Mouse (Mus musculus) embryonic facial prominence, embryonic 11.5 days (tissue): Measurements from ENCODE around the gene Gm29609. TPM values are rescaled to one million over a fixed set of nuclear protein-coding genes. Genes with fewer than 3 reads are reported as not detected.
A peak's percentile ranks its signal among the peaks of the same experiment; 100 is the strongest.

Experiments
- ATAC-seq: fragments of 200-750 bp; cut with Nextera tagmentation; replicated peaks from 2 replicates; pipeline ENCODE4 v1.8.0; 2017; ENCODE audit warnings: low read depth; ENCODE audit not compliant: insufficient number of reproducible peaks, low FRiP score, low TSS enrichment
- DNase-seq: peaks from one replicate; pipeline ENCODE4 v3.0.0-alpha.2; 2015; ENCODE audit warnings: low spot score
- H3K27ac ChIP-seq: fragments of 300-500 bp; sonication (generic); replicated peaks from 2 replicates; pipeline ENCODE4 v1.5.1; 2014; ENCODE audit warnings: mild to moderate bottlenecking, low read depth, low read length, control low read depth
- H3K27me3 ChIP-seq: fragments of 300-500 bp; sonication (generic); 2 replicates; pipeline ENCODE4 v1.6.1; 2014; ENCODE audit warnings: mild to moderate bottlenecking, low read length, moderate library complexity, mixed read lengths; ENCODE audit not compliant: control insufficient read depth, insufficient read depth
- H3K36me3 ChIP-seq: fragments of 300-500 bp; sonication (generic); replicated peaks from 2 replicates; pipeline ENCODE4 v1.6.1; 2014; ENCODE audit warnings: low read depth, mild to moderate bottlenecking, low read length, moderate library complexity, mixed read lengths; ENCODE audit not compliant: control insufficient read depth, insufficient read depth
- H3K4me1 ChIP-seq: fragments of 300-500 bp; sonication (generic); 2 replicates; pipeline ENCODE4 v1.6.1; 2014; ENCODE audit warnings: low read length, mixed read lengths; ENCODE audit not compliant: control insufficient read depth, insufficient read depth
- H3K4me2 ChIP-seq: fragments of 300-500 bp; sonication (generic); 2 replicates; pipeline ENCODE4 v1.6.1; 2014; ENCODE audit warnings: low read depth, mild to moderate bottlenecking, control low read depth, low read length, moderate library complexity
- H3K4me3 ChIP-seq: fragments of 300-500 bp; sonication (generic); 2 replicates; pipeline ENCODE4 v1.5.1; 2014; ENCODE audit warnings: low read depth, low read length, control low read depth
- H3K9ac ChIP-seq: fragments of 300-500 bp; sonication (generic); replicated peaks from 2 replicates; pipeline ENCODE4 v1.6.1; 2014; ENCODE audit warnings: mild to moderate bottlenecking, control low read depth, low read length
- H3K9me3 ChIP-seq: fragments of 300-500 bp; sonication (generic); replicated peaks from 2 replicates; pipeline ENCODE4 v1.6.1; 2016; ENCODE audit warnings: mild to moderate bottlenecking, low read length, inconsistent platforms, mixed read lengths; ENCODE audit not compliant: control insufficient read depth
- whole genome bisulfite sequencing: fragments of 180-500 bp; shearing (Covaris S2); extraction: QIAGEN DNeasy Blood & Tissue Kit; methylation state at CpG from one replicate; pipeline ENCODE4 v1.1.7; 2014; 5-methylcytosine and 5-hydroxymethylcytosine counted together
- polyA plus RNA-seq: library from polyadenylated mRNA; unstranded; fragments of >200 nt; fragmentation: Nextera tagmentation; extraction: Ambion mirVana; gene quantifications from 2 replicates; pipeline ENCODE4 v1.2.1, GENCODE M21; 2014

Gm29609 gene
- polyA plus RNA-seq, 1 experiment from 2014 or later, result 1.3 TPM

DNA sequence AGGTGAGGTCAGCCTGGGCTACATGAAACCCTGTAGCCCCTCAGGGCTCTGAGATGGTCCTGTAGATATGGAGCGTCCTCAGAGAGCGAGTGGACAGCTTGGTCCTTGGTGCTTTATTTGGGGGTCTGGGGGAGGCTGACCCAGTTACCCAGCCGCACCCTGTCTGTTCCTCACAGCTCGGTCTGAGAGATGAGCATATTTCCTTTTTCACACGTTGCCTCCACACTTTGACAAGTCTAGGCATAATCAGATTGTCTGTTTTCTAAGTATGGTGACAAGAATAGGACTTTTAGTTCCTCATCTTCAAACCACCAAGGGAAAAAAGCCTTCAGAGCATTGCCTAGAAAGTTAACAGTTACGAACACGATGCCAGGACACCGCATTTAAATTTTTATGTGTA is 58.6 kb downstream of the Gm29609 start:
- DNase-seq, result no peak
- no peak for ATAC-seq
- Histone ChIP-seq H3K36me3 (no peaks in the 10 kb centered on the region), H3K4me3 (no peak overlapping the region), H3K27me3 (no peaks in the 10 kb centered on the region), H3K4me2 (no peak overlapping the region), H3K9me3 (no peaks in the 10 kb centered on the region), H3K27ac (no peak overlapping the region), H3K4me1 (no peaks in the 10 kb centered on the region), H3K9ac (no peak overlapping the region)
- 79% methylated on average over 8 of the region's 8 CpGs for WGBS

DNA sequence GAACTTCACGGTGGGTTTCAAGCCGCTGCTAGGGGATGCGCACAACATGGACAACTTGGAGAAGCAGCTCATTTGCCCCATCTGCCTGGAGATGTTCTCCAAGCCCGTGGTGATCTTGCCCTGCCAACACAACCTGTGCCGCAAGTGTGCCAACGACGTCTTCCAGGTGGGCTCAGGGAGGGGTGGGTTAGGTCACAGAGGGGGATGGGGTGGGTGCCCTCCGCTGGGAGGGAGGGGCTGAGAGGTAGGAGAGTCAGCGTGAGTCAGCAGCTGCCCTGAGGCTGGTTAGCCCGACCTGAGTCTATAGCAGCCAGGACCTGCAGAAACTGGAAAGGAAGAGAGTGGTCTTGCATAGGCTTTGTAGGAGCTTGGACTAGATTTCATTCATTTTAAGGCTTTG is 62.8 kb downstream of the Gm29609 start:
- Histone ChIP-seq H3K4me1 (no peaks in the 10 kb centered on the region), H3K27me3 (no peaks in the 10 kb centered on the region), H3K4me2 (no peak overlapping the region), H3K4me3 (no peak overlapping the region), H3K36me3 (no peaks in the 10 kb centered on the region), H3K9ac (no peak overlapping the region), H3K9me3 (no peaks in the 10 kb centered on the region), H3K27ac (no peak overlapping the region)
- 23% methylated on average over 10 of the region's 10 CpGs for WGBS
- ATAC-seq (no peak), DNase-seq (no peak)

DNA sequence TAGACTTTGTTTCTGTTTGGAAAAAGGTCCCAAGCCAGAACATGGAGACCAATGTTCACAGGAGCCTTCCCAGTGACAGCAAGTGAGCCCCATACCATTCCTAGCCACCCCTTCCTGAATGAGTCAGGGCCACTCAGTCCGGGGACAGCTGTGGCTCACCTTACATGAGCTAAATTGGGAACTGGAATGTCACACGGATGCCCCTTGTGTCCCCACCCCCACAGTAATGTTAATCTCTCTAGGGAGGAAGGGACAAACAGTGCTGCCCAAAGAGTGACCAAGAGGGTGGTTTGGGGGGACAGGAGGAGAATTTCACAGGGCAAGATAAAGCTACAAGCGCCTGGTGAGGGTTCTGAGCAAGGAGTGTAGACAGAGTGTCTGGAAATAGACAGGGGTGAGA is 63.4 kb downstream of the Gm29609 start, which contains the start of gene Trim54:
Gene Trim54, plus strand, starts transcription at position 359 of the 400 bp plus-strand sequence.
- 42% methylated on average over 3 of the region's 3 CpGs for WGBS
- H3K4me3 ChIP-seq, result no peak within 1 kb of the TSS
- DNase-seq, result no peak
- H3K27me3 ChIP-seq, result no peaks in the 10 kb centered on the region
- no peak within 1 kb of the TSS for H3K27ac ChIP-seq
- no peaks in the 10 kb centered on the region for H3K9me3 ChIP-seq
- H3K36me3 ChIP-seq, result no peaks in the 10 kb centered on the region
- no peak within 1 kb of the TSS for H3K4me2 ChIP-seq
- H3K9ac ChIP-seq, result no peak within 1 kb of the TSS
- H3K4me1 ChIP-seq, result no peaks in the 10 kb centered on the region
- ATAC-seq, result no peak

DNA sequence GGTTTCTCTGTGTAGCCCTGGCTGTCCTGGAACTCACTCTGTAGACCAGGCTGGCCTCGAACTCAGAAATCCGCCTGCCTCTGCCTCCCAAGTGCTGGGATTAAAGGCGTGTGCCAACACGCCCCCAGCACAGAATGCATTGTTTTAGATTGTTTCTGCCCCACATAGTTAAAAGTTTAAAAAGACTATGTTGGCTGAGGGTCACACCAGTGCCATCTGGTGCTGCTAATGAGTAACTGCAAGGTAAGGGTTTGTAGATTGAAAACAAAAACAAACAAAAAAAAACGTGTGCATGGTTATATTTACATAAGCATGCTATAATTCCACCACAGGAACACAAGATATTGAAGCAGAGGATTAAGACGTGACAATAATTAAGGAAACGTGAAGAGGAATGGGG is 68.9 kb downstream of the Gm29609 start:
- no peak overlapping the region for H3K27ac ChIP-seq
- ATAC-seq, result no peak
- WGBS, result 40% methylated on average over 7 of the region's 7 CpGs
- no peaks in the 10 kb centered on the region for H3K9me3 ChIP-seq
- no peak overlapping the region for H3K4me2 ChIP-seq
- no peaks in the 10 kb centered on the region for H3K4me1 ChIP-seq
- no peaks in the 10 kb centered on the region for H3K27me3 ChIP-seq
- no peak overlapping the region for H3K9ac ChIP-seq
- H3K4me3 ChIP-seq, result no peak overlapping the region
- peak; percentile 18 for DNase-seq
- H3K36me3 ChIP-seq, result no peaks in the 10 kb centered on the region

DNA sequence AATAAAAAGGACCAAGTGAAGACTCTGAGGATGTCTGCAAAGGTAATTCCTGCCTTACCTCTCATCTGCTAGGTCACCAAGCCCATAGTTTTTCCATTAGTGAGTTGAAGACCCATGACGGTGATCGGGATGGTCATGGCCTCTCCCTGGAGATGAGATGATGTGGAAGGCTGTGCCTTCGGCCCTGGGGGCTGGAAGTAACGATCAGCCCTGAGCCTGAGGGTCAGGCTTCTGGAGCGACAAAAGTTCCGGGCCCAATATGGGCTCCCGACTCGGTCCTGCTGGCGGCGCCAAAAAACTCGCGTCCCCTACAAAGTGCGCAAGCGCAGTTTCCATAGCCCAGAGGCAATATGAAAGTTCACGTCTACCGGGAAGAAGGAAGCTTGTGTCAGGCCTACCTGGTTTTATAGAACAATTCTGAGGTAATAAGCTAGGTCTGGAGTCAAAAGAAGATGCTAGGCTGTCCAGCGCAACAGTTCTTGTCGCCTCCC is 71.7 kb downstream of the Gm29609 start, which contains the start of gene Slc30a3:
Gene Slc30a3, minus strand, starts transcription at position 238 of the 491 bp plus-strand sequence.
- Histone ChIP-seq H3K27me3 (no peaks in the 10 kb centered on the region), H3K27ac (no peak within 1 kb of the TSS), H3K4me2 (no peak within 1 kb of the TSS), H3K4me3 (no peak within 1 kb of the TSS), H3K9me3 (no peaks in the 10 kb centered on the region), H3K9ac (no peak within 1 kb of the TSS), H3K4me1 (no peaks in the 10 kb centered on the region), H3K36me3 (no peaks in the 10 kb centered on the region)
- DNase-seq, result no peak
- 89% methylated on average over 18 of the region's 18 CpGs for WGBS
- no peak for ATAC-seq

DNA sequence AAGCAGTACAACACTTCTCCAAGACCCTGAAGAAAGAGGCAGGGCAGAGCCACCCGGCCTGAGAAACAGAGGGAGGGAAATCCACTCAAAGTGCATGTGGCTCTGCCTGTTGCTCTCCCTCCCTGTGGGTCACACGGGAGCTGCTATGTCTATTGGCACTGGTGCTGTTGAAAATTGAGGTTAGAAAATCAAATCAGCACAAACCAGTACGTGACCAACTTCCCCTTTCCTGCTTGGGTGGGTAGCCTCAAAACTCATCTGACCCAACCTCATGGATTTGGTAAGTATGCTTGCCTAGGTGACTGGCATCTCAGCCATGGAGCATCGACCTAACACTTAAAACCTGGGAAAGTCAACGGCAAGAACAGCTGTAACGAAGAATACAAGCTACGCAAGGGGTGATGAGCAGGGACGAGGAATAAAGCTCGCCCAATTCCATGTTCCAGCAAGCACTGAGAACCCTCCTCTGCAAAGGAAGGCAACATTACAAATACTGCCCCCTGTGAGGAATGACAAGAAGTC is 73.8 kb downstream of the Gm29609 start, which contains the start of gene Dnajc5g:
Gene Dnajc5g, plus strand, starts transcription at position 472 of the 522 bp plus-strand sequence.
- Histone ChIP-seq H3K9me3 (no peaks in the 10 kb centered on the region), H3K27ac (no peak within 1 kb of the TSS), H3K9ac (no peak within 1 kb of the TSS), H3K36me3 (no peaks in the 10 kb centered on the region), H3K4me1 (no peaks in the 10 kb centered on the region), H3K4me3 (no peak within 1 kb of the TSS), H3K4me2 (no peak within 1 kb of the TSS), H3K27me3 (no peaks in the 10 kb centered on the region)
- DNase-seq (no peak), ATAC-seq (no peak)
- WGBS, result 82% methylated on average over 9 of the region's 9 CpGs

DNA sequence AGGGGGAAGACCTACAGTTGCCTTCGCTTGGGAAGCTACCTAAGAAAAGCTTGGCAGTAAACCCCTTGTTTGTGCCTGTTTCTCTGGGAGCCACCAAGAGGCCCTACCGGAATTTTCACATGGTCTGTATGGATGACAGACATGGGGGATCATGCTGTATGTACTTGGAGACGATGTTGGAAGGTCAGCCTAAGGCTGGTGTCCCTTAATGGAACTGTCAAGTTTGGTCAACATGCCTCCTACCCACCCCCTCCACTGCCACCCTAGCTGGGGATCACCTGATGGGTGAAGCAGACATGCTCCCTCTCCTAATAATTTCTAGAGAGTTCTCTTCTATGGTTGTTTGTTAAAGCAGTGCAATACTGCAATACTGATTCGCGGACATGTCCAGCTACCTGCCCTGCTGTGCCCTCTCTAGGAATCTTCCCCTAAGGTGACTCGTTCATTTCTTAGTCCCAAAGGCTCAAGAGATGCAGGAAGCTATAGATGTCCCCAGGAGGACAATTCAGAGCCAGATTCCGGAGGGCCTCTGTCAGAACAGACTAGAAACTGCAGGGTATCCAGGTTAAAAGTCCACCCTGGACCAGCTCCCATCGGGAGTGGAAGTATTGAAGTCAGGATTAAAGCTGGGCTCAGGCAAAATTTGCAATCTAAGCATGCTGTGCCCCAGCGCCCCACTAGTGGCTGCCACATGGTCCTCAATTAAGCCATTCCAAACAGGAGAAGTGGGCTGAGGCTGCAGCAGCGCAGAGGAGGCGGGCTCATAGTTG is 83.8 kb downstream of the Gm29609 start:
- no peaks in the 10 kb centered on the region for H3K9me3 ChIP-seq
- DNase-seq (no peak), ATAC-seq (no peak)
- H3K36me3 ChIP-seq, result no peaks in the 10 kb centered on the region
- no peak overlapping the region for H3K27ac ChIP-seq
- no peak overlapping the region for H3K4me3 ChIP-seq
- no peak overlapping the region for H3K4me2 ChIP-seq
- peaks cover 63% of the 10 kb centered on the region for H3K27me3 ChIP-seq
- H3K4me1 ChIP-seq, result peaks cover 4% of the 10 kb centered on the region
- 23% methylated on average over 11 of the region's 11 CpGs for WGBS
- no peak overlapping the region for H3K9ac ChIP-seq
